Mouse (Mus musculus): Measurements from ENCODE around the gene Lmf2.

DNA sequence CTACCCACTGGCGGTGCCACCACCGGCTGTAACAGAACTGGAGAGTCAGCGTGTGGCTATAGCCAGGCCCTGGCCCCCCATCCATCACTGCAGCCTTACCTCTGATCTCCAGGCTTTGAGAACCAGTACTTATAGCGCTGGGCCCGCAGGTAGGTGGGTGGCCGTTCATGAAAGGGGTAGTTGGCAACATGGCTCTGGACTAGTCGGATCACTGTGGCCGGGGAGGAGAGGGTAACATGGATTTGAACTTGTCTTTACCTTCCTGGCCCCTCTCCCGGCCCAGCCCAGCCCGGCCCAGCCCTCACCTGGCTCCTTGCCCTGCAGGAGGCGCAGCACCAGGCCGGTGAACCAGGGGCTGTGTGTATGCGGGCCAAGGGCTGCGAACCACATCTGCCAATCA, 3.4 kb downstream of the Lmf2 start:
- TF ChIP-seq CTCF (conservative IDR thresholded peaks at IDR 0.05; ENCODE audit: low read length) (no peak), NANOG (IDR thresholded peaks at IDR 0.05; ENCODE audit: borderline replicate concordance, low read length) (no peak), POU5F1 (IDR thresholded peaks at IDR 0.05; ENCODE audit: borderline replicate concordance, low read length) (no peak)
